Mouse (Mus musculus): Measurements from ENCODE around the gene Tmem274.

The Tmem274 gene

DNA sequence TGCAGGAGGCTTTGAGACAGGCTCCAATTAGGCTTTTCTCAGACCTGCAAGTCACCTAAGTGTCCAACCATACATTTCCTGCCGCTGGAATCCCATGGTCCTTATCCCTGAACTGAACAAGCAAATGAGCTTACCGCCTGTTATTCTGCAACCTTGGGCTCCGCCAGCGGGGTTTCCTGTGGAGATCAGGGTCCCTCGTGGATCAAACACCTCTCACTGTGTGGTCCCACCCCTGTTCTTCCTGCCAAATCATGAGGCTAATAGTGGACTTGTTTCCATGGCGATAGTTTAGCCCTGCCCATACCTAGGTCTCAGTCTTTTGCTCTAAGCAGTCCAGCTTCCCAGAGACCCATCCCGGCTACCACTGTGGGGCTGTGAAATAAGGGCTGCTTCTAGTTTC, 49.2 kb downstream of the Tmem274 start:
- DNase-seq = no peak

- no peak for DNase-seq
Measured at GRCm38 (mm10) chr4:149527621-149528354, 50.6 kb downstream of the Tmem274 start.

DNA sequence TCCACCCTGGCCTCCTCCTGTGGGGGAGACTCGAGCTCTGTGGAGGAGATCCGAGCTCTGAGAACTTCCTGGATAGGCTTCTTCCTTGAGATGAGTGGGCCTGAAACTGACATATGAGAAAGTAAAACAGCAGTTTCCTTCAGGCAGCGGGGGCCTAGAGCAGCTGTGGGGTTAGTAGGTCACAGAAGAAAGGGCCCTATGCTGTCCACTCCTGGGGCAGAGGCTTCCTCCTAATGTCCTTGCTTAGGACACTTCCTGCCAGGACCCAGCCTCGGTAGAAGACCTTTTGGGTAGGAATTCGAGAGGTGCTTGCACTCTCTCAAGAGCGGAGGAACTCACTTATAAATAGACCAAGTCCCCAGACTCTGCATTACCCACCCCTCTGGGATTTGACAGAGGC, 52.5 kb downstream of the Tmem274 start:
- no peak for DNase-seq
